Mouse (Mus musculus) Muller cell, postnatal 12 days (primary cell): ENCODE results near the gene Prkg1.

ENCODE experiments used
- DNase-seq: peaks from one replicate; pipeline ENCODE4 v3.0.0-alpha.2; 2015; ENCODE audit errors: inconsistent ontology term

Prkg1 gene

DNA sequence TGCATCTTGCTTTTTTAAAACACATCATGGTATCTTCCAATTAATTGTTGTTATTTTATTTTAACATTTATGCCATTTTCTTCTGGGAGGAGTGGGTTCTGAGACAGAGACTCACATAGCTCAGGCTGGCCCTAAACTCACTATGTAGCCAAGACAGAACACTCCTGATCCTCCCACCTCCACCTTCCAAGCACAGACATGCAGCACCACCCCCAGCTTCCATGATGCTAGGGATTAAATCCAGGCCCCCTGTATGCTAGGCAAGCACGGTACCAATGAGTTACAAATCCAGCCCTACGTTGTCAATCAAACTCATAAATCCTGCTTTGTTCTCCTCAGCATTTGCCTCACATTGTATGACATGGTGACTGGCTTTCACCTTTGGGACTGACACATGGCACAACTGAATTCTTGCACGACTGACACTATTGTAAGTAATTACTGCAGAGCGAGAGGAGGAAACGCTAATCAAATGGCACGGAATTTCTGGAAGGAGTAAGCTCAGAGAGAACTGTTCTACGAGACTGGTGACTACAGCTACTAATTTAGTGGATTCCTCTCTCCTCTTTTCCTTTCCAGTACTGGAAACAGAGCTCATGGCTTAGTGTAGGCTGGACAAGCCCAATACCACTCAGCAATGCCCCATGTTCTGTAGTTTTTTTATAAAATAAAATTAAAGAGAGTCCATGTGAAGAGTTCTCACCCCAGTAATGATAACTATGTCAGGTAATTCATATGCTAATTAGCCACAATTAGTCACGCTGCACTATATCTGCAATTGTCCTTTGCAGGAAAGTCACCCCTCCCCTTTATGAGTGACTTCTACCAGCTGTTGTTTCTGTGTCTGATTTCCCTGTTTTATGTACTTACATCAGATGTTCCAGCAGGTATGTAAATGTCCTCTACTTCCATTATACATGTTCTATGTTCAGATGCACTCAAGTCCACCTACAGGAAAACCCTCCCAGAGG is 133.6 kb downstream of the Prkg1 start:
- peak; percentile 37 for DNase-seq

DNA sequence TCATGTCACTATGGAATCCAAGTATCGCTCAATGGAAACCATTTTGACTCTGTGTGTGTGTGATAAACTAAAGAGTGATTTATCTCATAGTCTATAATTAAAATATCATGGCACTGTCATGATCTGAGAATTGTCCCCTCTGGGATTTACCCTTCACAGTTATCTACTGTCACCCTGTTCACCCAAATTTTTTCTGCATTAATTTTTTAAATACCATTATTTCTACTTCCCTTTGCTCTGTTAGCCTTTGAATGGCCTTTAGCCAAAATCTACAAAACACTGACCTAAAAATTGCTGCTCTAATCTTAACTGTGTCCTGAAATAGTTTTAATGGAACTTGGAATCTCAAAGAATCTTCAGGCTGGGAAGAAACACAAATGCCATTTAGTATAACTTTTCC is 143.1 kb downstream of the Prkg1 start:
- no peak for DNase-seq

DNA sequence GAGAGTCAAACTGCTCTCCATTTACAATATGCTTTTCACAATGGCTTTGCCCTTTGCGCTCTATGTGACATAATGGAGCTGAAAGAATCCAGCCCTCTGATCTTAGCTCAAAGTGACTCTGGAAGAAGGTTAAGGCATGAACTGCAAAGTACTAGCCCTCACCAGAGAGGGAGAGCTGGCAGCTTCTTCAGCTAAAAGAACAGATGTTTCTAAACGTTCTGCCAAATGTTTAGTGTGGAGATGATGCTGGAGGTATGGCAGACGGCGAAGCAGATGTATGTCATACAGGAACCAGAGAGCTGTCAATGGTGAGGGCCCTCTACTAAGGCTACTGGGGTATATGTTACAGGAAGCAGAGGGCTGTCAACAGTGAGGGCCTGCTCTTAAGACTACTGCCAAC is 148.0 kb downstream of the Prkg1 start:
- no peak for DNase-seq

- DNase-seq = peak; percentile 71
These were observed 148.7 kb downstream of the Prkg1 start for GRCm38 (mm10) chr19:31616159-31616558.

- DNase-seq = peak; percentile 75
These were observed 151.7 kb downstream of the Prkg1 start for GRCm38 (mm10) chr19:31613146-31613545.

DNA sequence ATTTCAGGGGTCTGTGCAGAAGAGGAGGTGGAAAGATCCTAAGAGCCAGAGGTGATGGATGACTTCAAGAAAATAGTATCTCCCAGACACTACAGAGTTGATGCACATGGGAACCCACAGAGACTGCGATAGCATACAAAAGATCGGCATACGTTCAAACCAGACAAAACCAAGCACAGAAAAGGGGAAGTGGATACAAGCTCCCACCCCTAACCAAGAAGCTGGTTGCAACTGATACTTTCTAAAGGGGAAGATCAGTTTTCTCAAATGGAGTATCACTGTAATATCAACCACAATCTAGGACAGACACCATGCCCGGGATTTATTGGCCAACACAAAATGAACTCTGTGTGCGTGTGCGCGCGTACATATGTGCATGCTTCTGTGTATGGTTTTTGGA is 162.3 kb downstream of the Prkg1 start:
- no peak for DNase-seq

- DNase-seq = peak; percentile 92
These were observed 170.8 kb downstream of the Prkg1 start for GRCm38 (mm10) chr19:31594011-31594410.

GRCm38 (mm10) chr19:31590701-31591100 is 174.1 kb downstream of the Prkg1 start:
- no peak for DNase-seq

- DNase-seq = no peak
These were observed 187.7 kb downstream of the Prkg1 start for GRCm38 (mm10) chr19:31577092-31577491.

DNA sequence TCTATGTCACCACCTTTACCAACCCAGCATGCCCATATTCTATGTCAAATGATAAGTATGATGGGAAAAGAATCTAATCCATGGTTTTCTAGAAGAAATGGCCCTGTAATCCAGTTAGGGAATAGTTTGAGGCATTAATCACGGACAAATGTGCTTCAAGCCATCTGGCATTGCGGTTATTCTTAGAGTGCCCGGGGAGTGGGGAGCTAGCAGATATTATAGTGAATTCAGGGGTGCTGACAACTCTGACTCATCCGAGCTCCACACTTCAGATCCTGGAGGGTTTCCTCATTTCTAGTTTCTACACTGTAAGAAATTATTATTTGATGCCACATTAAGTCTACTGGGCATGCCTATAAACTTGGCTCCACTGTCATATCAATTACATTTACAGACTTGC is 200.5 kb downstream of the Prkg1 start:
- DNase-seq = no peak

- no peak for DNase-seq
These were observed 218.8 kb downstream of the Prkg1 start for GRCm38 (mm10) chr19:31546063-31546462.

DNA sequence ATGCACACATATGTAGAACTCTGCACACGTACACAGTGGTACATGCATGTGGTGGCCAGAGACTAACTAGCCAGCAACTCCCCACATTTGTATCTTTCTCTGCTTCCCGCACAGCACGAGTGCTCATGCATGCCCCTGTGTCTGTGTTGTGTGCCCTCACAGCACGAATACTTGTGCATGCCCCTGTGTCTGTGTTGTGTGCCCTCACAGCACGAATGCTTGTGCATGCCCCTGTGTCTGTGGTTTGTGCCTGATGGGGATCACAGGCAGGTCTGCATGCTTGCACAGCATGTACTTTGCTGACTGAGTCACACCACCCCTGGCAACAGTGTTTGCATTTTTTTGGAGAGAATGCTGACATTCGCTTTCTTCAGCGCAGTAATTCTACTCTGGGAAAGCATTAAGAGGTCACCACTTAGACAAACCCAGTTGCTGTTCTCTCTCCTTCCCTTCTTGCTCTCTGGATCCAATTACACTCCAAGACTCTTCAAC is 233.5 kb downstream of the Prkg1 start:
- DNase-seq = peak; percentile 60

- peak; percentile 50 for DNase-seq
These were observed 234.2 kb downstream of the Prkg1 start for GRCm38 (mm10) chr19:31530616-31531015.

DNA sequence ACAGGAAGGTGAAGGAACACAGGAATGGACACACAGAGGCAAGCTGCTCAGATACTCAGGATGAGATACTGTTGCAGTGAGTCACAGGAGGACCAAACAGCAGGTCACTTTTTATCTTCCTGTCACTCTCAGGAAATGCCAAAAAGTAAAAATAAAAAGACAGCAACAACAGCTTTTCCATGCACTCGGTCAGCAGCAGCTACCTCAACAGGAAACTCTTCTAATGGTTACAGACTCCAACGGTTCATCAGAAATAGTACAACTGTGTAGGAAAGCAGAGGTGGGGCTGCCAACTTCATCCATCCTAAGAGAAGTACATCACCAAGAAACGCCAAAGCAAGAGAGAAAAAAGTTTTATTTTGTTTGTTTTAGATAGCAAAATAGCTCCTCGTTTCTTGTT is 234.9 kb downstream of the Prkg1 start:
- DNase-seq = no peak

- DNase-seq = no peak
These were observed 250.3 kb downstream of the Prkg1 start for GRCm38 (mm10) chr19:31514490-31514889.

- no peak for DNase-seq
These were observed 257.0 kb downstream of the Prkg1 start for GRCm38 (mm10) chr19:31507831-31508230.

GRCm38 (mm10) chr19:31506296-31506695 is 258.5 kb downstream of the Prkg1 start:
- DNase-seq = no peak

- no peak for DNase-seq
These were observed 259.8 kb downstream of the Prkg1 start for GRCm38 (mm10) chr19:31505041-31505440.

DNA sequence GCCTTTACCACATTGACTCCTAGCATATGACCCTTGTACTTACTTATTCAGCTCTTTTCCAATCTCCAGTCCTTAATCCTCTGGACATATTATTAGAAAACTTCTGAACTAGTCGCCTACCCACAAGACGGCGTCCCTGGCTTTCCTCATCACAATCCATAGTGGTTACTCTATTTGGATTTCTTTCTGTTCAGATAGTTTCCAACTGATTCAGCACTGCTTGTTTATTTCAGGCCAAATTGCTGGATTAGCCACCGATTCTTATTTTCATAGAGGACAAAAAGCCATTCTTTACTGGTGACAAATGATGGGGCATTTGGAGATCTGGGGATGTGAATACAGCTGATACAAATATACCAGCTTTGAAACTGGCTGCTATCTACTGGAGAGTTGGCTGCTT is 267.4 kb downstream of the Prkg1 start:
- peak; percentile 87 for DNase-seq

DNA sequence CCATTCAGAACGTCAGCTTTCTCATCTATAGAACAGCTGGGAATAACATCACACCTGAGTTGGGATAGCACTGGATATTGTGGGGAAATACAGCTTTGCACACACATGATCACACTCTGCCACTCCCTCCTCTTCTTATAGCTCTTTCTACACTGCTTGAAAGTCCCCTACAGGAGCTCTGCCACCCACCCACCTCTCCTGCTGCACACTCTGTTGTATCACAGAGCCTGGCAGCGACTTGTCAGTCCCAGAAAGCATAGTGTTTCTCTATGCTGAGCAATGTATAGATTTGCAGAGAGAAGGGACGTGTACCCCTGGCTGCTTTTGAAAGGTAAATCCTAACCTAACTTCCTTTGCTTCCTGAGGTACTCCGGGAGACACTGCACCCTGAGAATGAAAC is 275.2 kb downstream of the Prkg1 start:
- no peak for DNase-seq

DNA sequence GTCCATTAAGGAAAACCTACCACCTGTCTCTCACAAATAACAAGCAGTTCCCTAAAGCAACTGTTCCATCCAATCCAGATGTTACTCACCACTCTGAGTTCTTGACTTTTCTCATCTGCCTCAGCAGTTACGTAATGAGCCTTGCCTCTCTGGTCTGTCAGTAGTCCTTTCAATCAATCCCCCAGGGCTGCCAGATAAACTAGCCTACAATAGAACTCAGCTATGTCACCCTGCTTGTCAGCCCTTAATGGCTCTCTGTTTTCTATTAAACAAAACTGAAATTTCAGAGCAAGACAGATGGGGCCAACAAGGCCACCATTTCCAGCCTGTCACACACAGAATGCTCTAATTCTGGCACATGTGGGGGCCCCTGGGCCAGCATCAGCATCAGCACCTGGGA is 293.1 kb downstream of the Prkg1 start:
- DNase-seq = peak; percentile 37

- DNase-seq = no peak
These were observed 304.6 kb downstream of the Prkg1 start for GRCm38 (mm10) chr19:31460188-31460587.

DNA sequence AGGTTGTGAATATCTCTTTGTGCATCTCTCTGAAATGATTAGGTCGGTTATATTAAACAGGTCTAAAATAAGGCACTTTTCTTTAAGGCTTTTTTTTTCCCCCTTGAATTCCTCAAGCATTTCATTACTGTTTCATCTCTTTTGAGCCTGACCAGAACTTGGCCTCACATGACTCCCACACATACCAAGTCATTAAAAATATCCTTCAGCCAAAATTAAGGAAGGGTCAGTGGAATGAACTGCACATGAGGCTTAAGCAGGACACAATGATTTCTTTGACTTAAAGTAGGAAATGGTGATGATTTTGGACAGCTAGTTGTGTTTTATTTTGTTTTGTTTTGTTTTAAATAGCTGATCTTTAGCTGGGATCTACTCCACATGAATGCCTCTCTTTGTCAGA is 320.7 kb downstream of the Prkg1 start:
- peak; percentile 87 for DNase-seq
